Mouse (Mus musculus) neural tube, embryonic 13.5 days (tissue): ENCODE measurements at regions not wholly inside any gene's neighbourhood (a gene's known extent, or its start where the extent isn't known, plus 50 kb on each side); places are given as distances from the start of the nearest gene placed in this dataset.
A peak's percentile ranks its signal among the peaks of the same experiment; 100 is the strongest.

Experiments
- ATAC-seq: fragments of 200-750 bp; cut with Nextera tagmentation; 2 replicates; pipeline ENCODE4 v1.8.0; 2017; ENCODE audit warnings: low read depth, mild to moderate bottlenecking, moderate TSS enrichment, moderate library complexity
- H3K27ac ChIP-seq: fragments of 300-500 bp; sonication (generic); replicated peaks from 2 replicates; pipeline ENCODE4 v1.5.1; 2015; ENCODE audit warnings: moderate library complexity, mild to moderate bottlenecking, inconsistent platforms
- H3K27me3 ChIP-seq: fragments of 300-500 bp; sonication (generic); 2 replicates; pipeline ENCODE4 v1.6.1; 2015; ENCODE audit warnings: mild to moderate bottlenecking, inconsistent platforms
- H3K36me3 ChIP-seq: fragments of 300-500 bp; sonication (generic); 2 replicates; pipeline ENCODE4 v1.6.1; 2015; ENCODE audit warnings: mild to moderate bottlenecking, inconsistent platforms
- H3K4me1 ChIP-seq: fragments of 300-500 bp; sonication (generic); replicated peaks from 2 replicates; pipeline ENCODE4 v1.6.1; 2015; ENCODE audit warnings: inconsistent platforms
- H3K4me2 ChIP-seq: fragments of 300-500 bp; sonication (generic); 2 replicates; pipeline ENCODE4 v1.6.1; 2015; ENCODE audit warnings: inconsistent platforms, mild to moderate bottlenecking, moderate library complexity
- H3K4me3 ChIP-seq: fragments of 300-500 bp; sonication (generic); 2 replicates; pipeline ENCODE4 v1.5.1; 2015; ENCODE audit warnings: mild to moderate bottlenecking, inconsistent platforms
- H3K9ac ChIP-seq: fragments of 300-500 bp; sonication (generic); 2 replicates; pipeline ENCODE4 v1.6.1; 2015; ENCODE audit warnings: moderate library complexity, mild to moderate bottlenecking, inconsistent platforms
- H3K9me3 ChIP-seq: fragments of 300-500 bp; sonication (generic); 2 replicates; pipeline ENCODE4 v1.6.1; 2016; ENCODE audit warnings: inconsistent platforms
- WGBS: fragments of 180-500 bp; shearing (Covaris S2); methylation state at CpG from one replicate; pipeline ENCODE4 v1.1.7; 2015; 5-methylcytosine and 5-hydroxymethylcytosine counted together

GRCm38 (mm10) chr14:76223036-76223650, 112.5 kb downstream of the Nufip1 start:
- Histone ChIP-seq H3K27me3 (no peaks in the 10 kb centered on the region), H3K9ac (no peak overlapping the region), H3K4me3 (no peak overlapping the region), H3K4me2 (no peak overlapping the region), H3K36me3 (no peaks in the 10 kb centered on the region), H3K9me3 (0 out of 2 replicates have a peak, but pooled peaks cover 4% of the 10 kb centered on the region), H3K4me1 (peaks cover 20% of the 10 kb centered on the region), H3K27ac (no peak overlapping the region)
- no peak for ATAC-seq
- WGBS = 79% methylated on average over 8 of the region's 8 CpGs

GRCm38 (mm10) chr14:76223903-76224302, 113.2 kb downstream of the Nufip1 start:
- WGBS = 92% methylated on average over 2 of the region's 2 CpGs
- Histone ChIP-seq H3K4me1 (peaks cover 20% of the 10 kb centered on the region), H3K36me3 (no peaks in the 10 kb centered on the region), H3K27me3 (no peaks in the 10 kb centered on the region), H3K9me3 (no peaks in the 10 kb centered on the region), H3K27ac (no peak overlapping the region), H3K9ac (no peak overlapping the region), H3K4me3 (no peak overlapping the region), H3K4me2 (no peak overlapping the region)
- no peak for ATAC-seq

- Histone ChIP-seq H3K27ac (no peak overlapping the region), H3K9me3 (no peaks in the 10 kb centered on the region), H3K4me3 (no peak overlapping the region), H3K4me1 (peaks cover 20% of the 10 kb centered on the region), H3K27me3 (no peaks in the 10 kb centered on the region), H3K4me2 (no peak overlapping the region), H3K36me3 (no peaks in the 10 kb centered on the region), H3K9ac (no peak overlapping the region)
- ATAC-seq = no peak
- WGBS = 78% methylated on average over 12 of the region's 12 CpGs
Measured at GRCm38 (mm10) chr14:76225532-76225931, 114.8 kb downstream of the Nufip1 start.

- no peaks in the 10 kb centered on the region for H3K36me3 ChIP-seq
- no peak for ATAC-seq
- no peak overlapping the region for H3K27ac ChIP-seq
- 83% methylated on average over 4 of the region's 4 CpGs for WGBS
- H3K9ac ChIP-seq = no peak overlapping the region
- peaks cover 10% of the 10 kb centered on the region for H3K4me1 ChIP-seq
- no peak overlapping the region for H3K4me3 ChIP-seq
- no peaks in the 10 kb centered on the region for H3K9me3 ChIP-seq
- no peaks in the 10 kb centered on the region for H3K27me3 ChIP-seq
- H3K4me2 ChIP-seq = no peak overlapping the region
Measured at GRCm38 (mm10) chr14:76226621-76227297, 116.1 kb downstream of the Nufip1 start.

GRCm38 (mm10) chr14:76228968-76229555, 118.4 kb downstream of the Nufip1 start:
- H3K9ac ChIP-seq = no peak overlapping the region
- WGBS = 63% methylated on average over 9 of the region's 9 CpGs
- no peaks in the 10 kb centered on the region for H3K36me3 ChIP-seq
- ATAC-seq = no peak
- no peak overlapping the region for H3K4me3 ChIP-seq
- H3K4me2 ChIP-seq = no peak overlapping the region
- no peaks in the 10 kb centered on the region for H3K4me1 ChIP-seq
- H3K27me3 ChIP-seq = no peaks in the 10 kb centered on the region
- H3K9me3 ChIP-seq = no peaks in the 10 kb centered on the region
- H3K27ac ChIP-seq = no peak overlapping the region

GRCm38 (mm10) chr14:76239856-76240493, 129.3 kb downstream of the Nufip1 start:
- H3K27me3 ChIP-seq = no peaks in the 10 kb centered on the region
- peaks cover 17% of the 10 kb centered on the region for H3K4me1 ChIP-seq
- H3K27ac ChIP-seq = no peak overlapping the region
- no peak overlapping the region for H3K4me3 ChIP-seq
- no peak for ATAC-seq
- no peak overlapping the region for H3K9ac ChIP-seq
- no peaks in the 10 kb centered on the region for H3K36me3 ChIP-seq
- 83% methylated on average over 14 of the region's 14 CpGs for WGBS
- no peak overlapping the region for H3K4me2 ChIP-seq
- H3K9me3 ChIP-seq = no peaks in the 10 kb centered on the region

GRCm38 (mm10) chr14:76243581-76244337, 133.1 kb downstream of the Nufip1 start:
- no peaks in the 10 kb centered on the region for H3K27me3 ChIP-seq
- H3K4me3 ChIP-seq = no peak overlapping the region
- no peak; the same call in 1 of the 2 replicates for ATAC-seq
- no peaks in the 10 kb centered on the region for H3K9me3 ChIP-seq
- H3K36me3 ChIP-seq = no peaks in the 10 kb centered on the region
- peak overlapping the region; percentile 79 for H3K27ac ChIP-seq
- WGBS = 58% methylated on average over 14 of the region's 14 CpGs
- peak overlapping the region; percentile 41 for H3K9ac ChIP-seq
- H3K4me1 ChIP-seq = peaks cover 19% of the 10 kb centered on the region
- H3K4me2 ChIP-seq = peak overlapping the region; percentile 23

GRCm38 (mm10) chr14:76244338-76245062, 133.8 kb downstream of the Nufip1 start:
- H3K4me1 ChIP-seq = peaks cover 25% of the 10 kb centered on the region
- no peaks in the 10 kb centered on the region for H3K36me3 ChIP-seq
- H3K27ac ChIP-seq = peak overlapping the region; percentile 79
- ATAC-seq = peak; percentile 84
- H3K4me2 ChIP-seq = peak overlapping the region; percentile 23
- no peak overlapping the region for H3K4me3 ChIP-seq
- WGBS = 26% methylated on average over 18 of the region's 18 CpGs
- no peaks in the 10 kb centered on the region for H3K9me3 ChIP-seq
- peak overlapping the region; percentile 41; the same call in 1 of the 2 replicates for H3K9ac ChIP-seq
- H3K27me3 ChIP-seq = no peaks in the 10 kb centered on the region

- H3K9ac ChIP-seq = no peak overlapping the region
- no peaks in the 10 kb centered on the region for H3K36me3 ChIP-seq
- ATAC-seq = no peak
- H3K27me3 ChIP-seq = no peaks in the 10 kb centered on the region
- H3K4me1 ChIP-seq = peaks cover 26% of the 10 kb centered on the region
- peak overlapping the region; percentile 79 for H3K27ac ChIP-seq
- no peak overlapping the region for H3K4me2 ChIP-seq
- no peaks in the 10 kb centered on the region for H3K9me3 ChIP-seq
- 34% methylated on average over 4 of the region's 4 CpGs for WGBS
- no peak overlapping the region for H3K4me3 ChIP-seq
Measured at GRCm38 (mm10) chr14:76245063-76245396, 134.3 kb downstream of the Nufip1 start.

GRCm38 (mm10) chr14:76247664-76248063, 137.0 kb downstream of the Nufip1 start:
- Histone ChIP-seq H3K27ac (no peak overlapping the region), H3K4me1 (peaks cover 26% of the 10 kb centered on the region), H3K9me3 (no peaks in the 10 kb centered on the region), H3K9ac (no peak overlapping the region), H3K4me3 (no peak overlapping the region), H3K36me3 (no peaks in the 10 kb centered on the region), H3K27me3 (no peaks in the 10 kb centered on the region), H3K4me2 (no peak overlapping the region)
- 85% methylated on average over 4 of the region's 4 CpGs for WGBS
- ATAC-seq = no peak

GRCm38 (mm10) chr14:76253850-76254249, 143.2 kb downstream of the Nufip1 start:
- Histone ChIP-seq H3K4me2 (no peak overlapping the region), H3K4me1 (peaks cover 36% of the 10 kb centered on the region), H3K27me3 (no peaks in the 10 kb centered on the region), H3K27ac (peak overlapping the region; percentile 85; the same call in 1 of the 2 replicates), H3K9me3 (no peaks in the 10 kb centered on the region), H3K4me3 (no peak overlapping the region), H3K36me3 (no peaks in the 10 kb centered on the region), H3K9ac (no peak overlapping the region)
- 48% methylated on average over 3 of the region's 3 CpGs for WGBS
- no peak for ATAC-seq
